Mouse (Mus musculus) erythroblast, embryonic 14.5 days (primary cell): Measurements from ENCODE around the gene Ttc38. TPM values are rescaled to one million over a fixed set of nuclear protein-coding genes. Genes with fewer than 3 reads are reported as not detected.
"Not testable (repeated sequence)": the region's sequence is repeated elsewhere in the genome, so short reads cannot be mapped to it uniquely, and the experiment has no call there.

Source experiments
- H3K27me3 ChIP-seq: 2 replicates; pipeline ENCODE4 v1.6.1; 2012; ENCODE audit warnings: inconsistent platforms; ENCODE audit not compliant: control insufficient read depth
- H3K36me3 ChIP-seq: 2 replicates; pipeline ENCODE4 v1.6.1; 2012; ENCODE audit warnings: mild to moderate bottlenecking, inconsistent platforms; ENCODE audit not compliant: control insufficient read depth
- H3K4me1 ChIP-seq: 2 replicates; pipeline ENCODE4 v1.6.1; 2012; ENCODE audit warnings: inconsistent platforms; ENCODE audit not compliant: control insufficient read depth
- H3K4me3 ChIP-seq: replicated peaks from 2 replicates; pipeline ENCODE3; 2012; ENCODE audit warnings: moderate library complexity, mild to moderate bottlenecking, inconsistent platforms
- H3K9me3 ChIP-seq: 2 replicates; pipeline ENCODE4 v1.6.1; 2012; ENCODE audit warnings: low read length, inconsistent platforms, mixed read lengths; ENCODE audit not compliant: control insufficient read depth
- GATA1 ChIP-seq: IDR thresholded peaks from 2 replicates; pipeline ENCODE4 v1.6.1; 2012; ENCODE audit warnings: low read length, inconsistent platforms, mixed read lengths
- TAL1 ChIP-seq: IDR thresholded peaks from 3 replicates; pipeline ENCODE4 v1.6.1; 2012; ENCODE audit warnings: low read length, inconsistent platforms, mixed read lengths
- polyA plus RNA-seq: library from polyadenylated mRNA; stranded (reverse); fragments of >175 nt; gene quantifications from 2 replicates; pipeline ENCODE4 v1.2.3, GENCODE M21; 2012

The Ttc38 gene
- polyA plus RNA-seq, 1 experiment: 0.16 TPM

DNA sequence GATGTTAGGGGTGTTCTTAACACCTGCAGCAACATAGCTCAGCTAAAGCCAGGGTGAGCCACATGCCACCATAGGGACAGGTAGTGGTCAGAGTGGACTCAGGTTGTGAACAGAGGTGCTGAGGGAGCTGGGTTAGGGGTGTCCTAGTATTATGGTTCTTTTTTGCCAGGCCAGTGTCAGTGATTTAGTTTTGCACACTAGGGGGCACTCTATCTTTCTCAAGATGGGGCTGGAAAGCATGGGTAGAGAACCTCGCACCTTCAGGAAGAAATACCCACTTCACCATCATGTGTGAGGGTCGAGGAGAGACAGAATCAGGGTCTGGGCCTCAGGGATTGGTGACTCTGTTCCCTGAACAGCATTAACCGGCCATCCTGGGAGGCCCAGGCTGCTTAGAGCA, 3.2 kb downstream of the Ttc38 start:
- H3K4me3 ChIP-seq: no peak overlapping the region
- H3K27me3 ChIP-seq: no peaks in the 10 kb centered on the region
- TF ChIP-seq GATA1: no peak
- TF ChIP-seq TAL1: no peak
- H3K36me3 ChIP-seq: peaks cover 2% of the 10 kb centered on the region; the same call in 1 of the 2 replicates
- H3K4me1 ChIP-seq: peaks cover 22% of the 10 kb centered on the region
- H3K9me3 ChIP-seq: no peaks in the 10 kb centered on the region

DNA sequence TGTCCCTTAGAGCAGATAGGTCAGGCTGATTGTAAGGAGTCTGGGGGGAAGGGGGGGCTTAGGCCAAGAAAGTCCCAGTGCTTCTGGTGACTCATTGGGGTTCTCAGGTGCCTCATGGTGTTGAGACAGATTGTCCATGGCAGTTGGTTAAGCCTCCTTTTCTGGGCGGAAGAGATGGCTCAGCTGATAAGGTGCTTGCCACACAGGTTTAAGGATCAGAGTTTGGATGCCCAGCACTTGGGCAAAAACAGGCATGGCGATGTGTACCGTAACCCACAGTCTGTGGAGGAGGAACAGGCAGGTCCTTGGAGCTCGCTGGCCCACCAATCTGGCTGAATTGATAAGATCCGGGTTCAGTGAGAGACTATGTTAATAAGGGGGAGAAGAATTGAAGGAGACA, 4.8 kb downstream of the Ttc38 start:
- Histone ChIP-seq H3K4me3 (no peak overlapping the region), H3K4me1 (peaks cover 30% of the 10 kb centered on the region), H3K36me3 (peaks cover 2% of the 10 kb centered on the region; the same call in 1 of the 2 replicates), H3K27me3 (no peaks in the 10 kb centered on the region), H3K9me3 (no peaks in the 10 kb centered on the region)
- TF ChIP-seq GATA1: no peak
- no peak for TF ChIP-seq TAL1

GRCm38 (mm10) chr15:85840983-85841382, 8.9 kb downstream of the Ttc38 start:
- Histone ChIP-seq H3K4me1 (peaks cover 22% of the 10 kb centered on the region), H3K36me3 (peaks cover 15% of the 10 kb centered on the region; the same call in 1 of the 2 replicates), H3K27me3 (no peaks in the 10 kb centered on the region), H3K9me3 (no peaks in the 10 kb centered on the region), H3K4me3 (no peak overlapping the region)
- TF ChIP-seq TAL1: no peak

GRCm38 (mm10) chr15:85841796-85842360, 9.8 kb downstream of the Ttc38 start:
- Histone ChIP-seq H3K9me3 (no peaks in the 10 kb centered on the region), H3K36me3 (peaks cover 17% of the 10 kb centered on the region; the same call in 1 of the 2 replicates), H3K4me1 (peaks cover 21% of the 10 kb centered on the region), H3K4me3 (no peak overlapping the region), H3K27me3 (no peaks in the 10 kb centered on the region)
- TF ChIP-seq TAL1 (no peak), GATA1 (no peak)

DNA sequence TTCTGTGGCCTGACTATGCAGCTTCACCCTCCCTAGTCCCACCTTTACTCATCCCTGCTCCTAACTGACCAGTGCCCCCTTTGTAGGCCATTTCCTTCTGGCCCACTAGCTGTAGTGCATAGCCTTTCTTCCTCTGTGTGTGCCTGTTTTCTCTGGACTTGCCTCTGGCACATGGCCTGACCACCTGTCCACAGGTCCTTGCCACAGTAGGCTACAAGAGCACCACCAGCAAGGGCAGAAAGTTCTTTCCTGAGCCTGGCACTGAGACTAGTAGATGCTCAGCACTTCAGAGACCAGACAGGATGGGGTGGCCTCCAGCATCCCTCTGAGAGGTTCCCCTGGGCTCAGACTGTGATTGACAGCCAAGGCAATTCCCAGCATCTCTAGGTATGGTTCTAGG, 13.0 kb downstream of the Ttc38 start:
- TF ChIP-seq GATA1 (no peak), TAL1 (no peak)
- H3K4me3 ChIP-seq: no peak overlapping the region
- no peaks in the 10 kb centered on the region for H3K9me3 ChIP-seq
- no peaks in the 10 kb centered on the region for H3K27me3 ChIP-seq
- peaks cover 17% of the 10 kb centered on the region; the same call in 1 of the 2 replicates for H3K36me3 ChIP-seq
- H3K4me1 ChIP-seq: peaks cover 21% of the 10 kb centered on the region

DNA sequence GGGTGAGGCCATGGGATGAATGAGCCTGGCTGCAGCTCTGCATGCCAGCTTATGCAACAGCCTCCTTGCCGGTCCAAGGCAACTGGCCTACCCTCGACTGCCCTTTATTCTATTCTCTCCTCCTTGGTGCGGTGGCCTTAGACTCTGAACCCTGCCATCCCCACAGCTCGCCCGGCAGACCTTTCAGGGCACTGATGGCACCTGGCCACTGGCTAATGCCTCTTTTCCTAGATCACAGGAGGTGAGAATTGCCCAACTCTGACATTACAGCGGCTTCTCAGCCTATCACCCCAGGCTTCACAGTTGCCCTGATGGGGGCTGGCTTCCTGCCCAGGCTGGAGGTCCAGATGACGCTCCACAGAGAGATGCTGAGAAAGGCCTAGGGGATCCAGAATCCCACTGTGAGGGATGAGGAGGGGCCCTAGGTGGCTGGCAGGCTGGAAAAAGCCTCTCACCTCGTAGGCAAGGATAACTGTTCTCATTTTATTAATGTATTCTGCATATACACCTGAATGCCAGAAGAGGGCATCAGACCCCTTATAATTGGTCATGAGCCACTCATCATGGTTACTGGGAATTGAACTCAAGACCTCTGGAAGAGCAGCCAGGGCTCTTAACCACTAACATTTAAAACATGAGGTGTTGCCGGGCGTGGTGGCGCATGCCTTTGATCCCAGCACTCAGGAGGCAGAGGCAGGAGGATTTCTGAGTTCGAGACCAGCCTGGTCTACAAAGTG, 19.7 kb downstream of the Ttc38 start:
- Histone ChIP-seq H3K36me3 (peaks cover 9% of the 10 kb centered on the region), H3K4me1 (peaks cover 4% of the 10 kb centered on the region), H3K9me3 (no peaks in the 10 kb centered on the region), H3K4me3 (no peak overlapping the region), H3K27me3 (no peaks in the 10 kb centered on the region)
- TF ChIP-seq TAL1: no peak

GRCm38 (mm10) chr15:85858980-85859489, 26.9 kb downstream of the Ttc38 start:
- no peak for TF ChIP-seq GATA1
- TF ChIP-seq TAL1: no peak
- Histone ChIP-seq H3K9me3 (no peaks in the 10 kb centered on the region), H3K27me3 (no peaks in the 10 kb centered on the region), H3K4me3 (peak overlapping the region; percentile 92), H3K36me3 (peaks cover 36% of the 10 kb centered on the region), H3K4me1 (peaks cover 35% of the 10 kb centered on the region)

DNA sequence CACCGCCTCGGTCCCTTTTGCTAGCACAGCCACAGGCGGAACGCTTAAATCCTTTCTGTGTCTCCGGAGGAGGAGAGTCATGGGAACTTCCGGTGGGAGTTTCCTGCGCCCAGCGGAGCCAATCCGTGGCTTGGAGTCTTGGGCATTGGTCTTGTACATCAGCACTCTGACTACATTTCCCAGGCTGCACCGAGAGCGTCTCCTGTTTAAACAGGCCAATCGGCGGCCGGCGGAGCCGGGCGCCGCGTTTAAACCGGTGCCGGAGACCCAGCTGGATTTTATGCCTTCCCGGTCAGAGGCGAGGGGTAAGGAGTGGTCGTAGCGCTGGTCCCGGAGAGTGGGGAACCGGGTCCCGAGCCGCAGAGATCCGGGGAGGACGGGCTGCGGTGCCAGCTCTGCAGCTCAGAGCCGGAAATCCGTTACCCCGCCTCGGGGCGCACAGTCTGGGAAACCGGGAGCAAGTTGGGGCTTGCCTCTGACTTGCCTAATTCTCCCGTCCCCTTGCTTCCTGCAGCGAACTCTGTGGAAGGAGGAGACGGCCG, 27.5 kb downstream of the Ttc38 start, which contains the start of gene Gtse1:
TSS of gene Gtse1 (plus strand) at position 256 of the 542 bp plus-strand sequence.
- peaks cover 35% of the 10 kb centered on the region for H3K4me1 ChIP-seq

GRCm38 (mm10) chr15:85865913-85866312, 33.8 kb downstream of the Ttc38 start:
- H3K4me1 ChIP-seq: peaks cover 14% of the 10 kb centered on the region
- peaks cover 100% of the 10 kb centered on the region for H3K36me3 ChIP-seq
- not testable (repeated sequence) for H3K27me3 ChIP-seq, H3K4me3 ChIP-seq, H3K9me3 ChIP-seq

More for the DNA sequence above, 27.5 kb downstream of the Ttc38 start, which contains the start of gene Gtse1:
- H3K36me3 ChIP-seq: peaks cover 41% of the 10 kb centered on the region
- no peaks in the 10 kb centered on the region for H3K27me3 ChIP-seq
- H3K9me3 ChIP-seq: no peaks in the 10 kb centered on the region
- peak within 1 kb of the TSS; percentile 92 for H3K4me3 ChIP-seq
- no peak for TF ChIP-seq GATA1
- no peak for TF ChIP-seq TAL1
